Mouse (Mus musculus) heart, adult 11 months (tissue): Measurements from ENCODE around the gene Clybl.
A peak's percentile ranks its signal among the peaks of the same experiment; 100 is the strongest.

Experiments
- DNase-seq: peaks from one replicate; pipeline ENCODE4 v3.0.0; 2022

Clybl gene

GRCm38 (mm10) chr14:122315743-122316142 lies 134.2 kb downstream of the Clybl start:
- DNase-seq: no peak

- DNase-seq: no peak
Observed at GRCm38 (mm10) chr14:122322136-122322535, 140.6 kb downstream of the Clybl start.

GRCm38 (mm10) chr14:122323838-122324458 lies 142.4 kb downstream of the Clybl start:
- DNase-seq: no peak

GRCm38 (mm10) chr14:122330136-122330535 lies 148.6 kb downstream of the Clybl start:
- DNase-seq: no peak

- no peak for DNase-seq
Observed at GRCm38 (mm10) chr14:122330716-122331115, 149.2 kb downstream of the Clybl start.

GRCm38 (mm10) chr14:122331635-122332460 lies 150.3 kb downstream of the Clybl start:
- DNase-seq: no peak

- no peak for DNase-seq
Observed at GRCm38 (mm10) chr14:122336957-122337356, 155.5 kb downstream of the Clybl start.

GRCm38 (mm10) chr14:122338784-122339183 lies 157.3 kb downstream of the Clybl start:
- no peak for DNase-seq

- DNase-seq: no peak
Observed at GRCm38 (mm10) chr14:122340141-122340540, 158.6 kb downstream of the Clybl start.

- DNase-seq: no peak
Observed at GRCm38 (mm10) chr14:122341591-122342360, 160.3 kb downstream of the Clybl start.

- no peak for DNase-seq
Observed at GRCm38 (mm10) chr14:122344272-122345224, 163.0 kb downstream of the Clybl start.

GRCm38 (mm10) chr14:122348069-122348468 lies 166.6 kb downstream of the Clybl start:
- no peak for DNase-seq

GRCm38 (mm10) chr14:122349326-122349725 lies 167.8 kb downstream of the Clybl start:
- DNase-seq: no peak

GRCm38 (mm10) chr14:122349761-122350160 lies 168.3 kb downstream of the Clybl start:
- DNase-seq: no peak

- no peak for DNase-seq
Observed at GRCm38 (mm10) chr14:122350766-122351165, 169.3 kb downstream of the Clybl start.

GRCm38 (mm10) chr14:122357316-122357715 lies 175.8 kb downstream of the Clybl start:
- DNase-seq: no peak

- DNase-seq: peak; percentile 40
Observed at GRCm38 (mm10) chr14:122358592-122358991, 177.1 kb downstream of the Clybl start.

GRCm38 (mm10) chr14:122359136-122359905 lies 177.8 kb downstream of the Clybl start:
- peak; percentile 64 for DNase-seq

- DNase-seq: peak; percentile 79
Observed at GRCm38 (mm10) chr14:122361807-122362206, 180.3 kb downstream of the Clybl start.

GRCm38 (mm10) chr14:122363156-122363555 lies 181.7 kb downstream of the Clybl start:
- peak; percentile 61 for DNase-seq

- DNase-seq: peak; percentile 61
Observed at GRCm38 (mm10) chr14:122364026-122364425, 182.5 kb downstream of the Clybl start.
